Mouse (Mus musculus) monocyte, adult 2 months (primary cell): ENCODE results near the gene Cts3.
"Not testable (repeated sequence)": the region's sequence is repeated elsewhere in the genome, so short reads cannot be mapped to it uniquely, and the experiment has no call there.

ENCODE experiments used
- DNase-seq, 2 experiments: peaks; one replicate each; pipeline ENCODE4 v3.0.0; 2022; ENCODE audit warnings: low spot score in 2 of 2, low read depth in 1 of 2

The Cts3 gene

DNA sequence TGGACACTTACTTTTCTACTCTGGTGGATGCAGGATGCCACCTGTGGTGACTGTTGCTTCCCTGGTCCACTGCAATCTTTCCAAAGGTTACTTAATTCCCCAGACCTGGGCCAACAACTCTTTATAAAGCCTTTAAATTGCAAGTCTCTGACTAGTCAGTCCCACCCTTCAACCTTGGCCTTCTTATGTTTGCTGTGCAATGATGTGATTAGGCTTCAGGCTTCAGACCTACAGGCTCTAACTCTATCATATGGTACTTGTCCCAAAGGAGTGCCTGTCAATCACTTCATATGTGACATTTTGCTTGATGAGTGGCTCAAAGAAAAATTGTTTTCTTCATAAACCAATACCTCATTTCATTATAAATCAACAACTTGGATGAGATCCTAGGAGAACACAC, at the start of gene Cts3:
Gene Cts3, minus strand, starts transcription at position 101 of the 400 bp plus-strand sequence.
- DNase-seq = no peak

DNA sequence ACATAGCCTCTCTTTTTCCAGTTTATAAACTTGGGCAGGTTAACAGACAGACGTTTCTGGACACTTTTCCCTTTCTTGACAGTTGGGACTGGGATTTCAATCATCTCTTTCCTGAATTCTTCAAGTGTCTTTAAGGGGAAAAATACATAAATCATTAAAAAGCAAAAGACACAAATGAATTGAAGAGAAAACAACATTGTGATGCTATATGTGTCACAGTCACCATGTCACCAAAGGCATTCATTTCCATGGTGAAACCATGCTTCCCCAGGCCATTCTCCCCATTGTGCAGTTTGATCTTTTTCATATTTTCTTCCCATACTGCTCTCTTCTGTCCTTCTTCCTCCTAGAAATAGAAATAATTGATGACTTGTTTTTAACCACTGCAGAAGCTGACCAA, 1.9 kb downstream of the Cts3 start, which contains the start of gene Gm49352:
Gene Gm49352, minus strand, starts transcription at position 101 of the 400 bp plus-strand sequence.
- not testable (repeated sequence) for DNase-seq

DNA sequence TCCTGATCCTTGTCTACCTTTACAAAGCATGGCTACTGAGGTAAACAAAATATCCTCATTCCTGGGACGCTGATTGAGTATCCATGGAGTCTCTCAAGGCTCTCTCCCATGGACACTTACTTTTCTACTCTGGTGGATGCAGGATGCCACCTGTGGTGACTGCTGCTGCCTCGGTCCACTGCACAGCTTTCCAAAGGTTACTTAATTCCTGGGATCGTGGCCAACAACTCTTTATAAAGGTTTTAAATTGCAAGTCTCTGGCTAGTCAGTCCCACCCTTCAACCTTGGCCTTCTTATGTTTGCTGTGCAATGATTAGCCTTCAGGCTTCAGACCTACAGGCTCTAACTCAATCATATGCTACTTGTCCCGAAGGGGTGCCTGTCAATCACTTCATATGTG, 28.3 kb downstream of the Cts3 start, which contains the start of gene Ctsm:
Gene Ctsm, minus strand, starts transcription at position 209 of the 400 bp plus-strand sequence.
- DNase-seq = no peak
